Mouse (Mus musculus): ENCODE data around the gene Dnah2. TPM values are rescaled to one million over a fixed set of nuclear protein-coding genes. Genes with fewer than 3 reads are reported as not detected.
"Not testable (repeated sequence)": the region's sequence is repeated elsewhere in the genome, so short reads cannot be mapped to it uniquely, and the experiment has no call there.

Dnah2 gene
- total RNA-seq, 4 experiments from 2014 or later = 3.1 to 6.3 (median 5.0) TPM

DNA sequence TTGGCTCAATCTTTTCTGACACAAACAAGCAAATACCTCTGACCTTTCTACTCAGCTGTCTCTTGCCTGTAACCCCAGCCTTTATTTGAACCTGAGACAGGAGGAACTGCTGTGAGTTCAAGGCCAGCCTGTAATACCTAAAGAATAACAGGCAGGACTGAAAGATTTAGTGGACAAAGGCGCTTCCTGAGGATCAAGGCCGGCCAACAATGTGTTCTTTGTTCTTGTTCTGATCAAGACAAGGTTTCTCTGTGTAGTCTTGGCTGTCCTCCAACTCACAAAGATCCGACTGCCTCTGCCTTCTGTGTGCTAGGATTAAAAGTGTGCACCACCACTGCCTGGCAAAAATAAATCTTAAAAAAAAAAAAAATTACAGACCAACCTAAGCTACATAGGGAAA lies 15.5 kb upstream of the Dnah2 start:
- no peak for DNase-seq (ENCODE audit: low spot score in 2 of 2)

GRCm38 (mm10) chr11:69563373-69563772 lies 14.5 kb upstream of the Dnah2 start:
- DNase-seq (ENCODE audit: low spot score in 2 of 2) = no peak

- peak in 1 of 2 experiments; percentile 42 for DNase-seq (ENCODE audit: low spot score in 2 of 2)
Measured at GRCm38 (mm10) chr11:69560896-69561854, 12.3 kb upstream of the Dnah2 start.

DNA sequence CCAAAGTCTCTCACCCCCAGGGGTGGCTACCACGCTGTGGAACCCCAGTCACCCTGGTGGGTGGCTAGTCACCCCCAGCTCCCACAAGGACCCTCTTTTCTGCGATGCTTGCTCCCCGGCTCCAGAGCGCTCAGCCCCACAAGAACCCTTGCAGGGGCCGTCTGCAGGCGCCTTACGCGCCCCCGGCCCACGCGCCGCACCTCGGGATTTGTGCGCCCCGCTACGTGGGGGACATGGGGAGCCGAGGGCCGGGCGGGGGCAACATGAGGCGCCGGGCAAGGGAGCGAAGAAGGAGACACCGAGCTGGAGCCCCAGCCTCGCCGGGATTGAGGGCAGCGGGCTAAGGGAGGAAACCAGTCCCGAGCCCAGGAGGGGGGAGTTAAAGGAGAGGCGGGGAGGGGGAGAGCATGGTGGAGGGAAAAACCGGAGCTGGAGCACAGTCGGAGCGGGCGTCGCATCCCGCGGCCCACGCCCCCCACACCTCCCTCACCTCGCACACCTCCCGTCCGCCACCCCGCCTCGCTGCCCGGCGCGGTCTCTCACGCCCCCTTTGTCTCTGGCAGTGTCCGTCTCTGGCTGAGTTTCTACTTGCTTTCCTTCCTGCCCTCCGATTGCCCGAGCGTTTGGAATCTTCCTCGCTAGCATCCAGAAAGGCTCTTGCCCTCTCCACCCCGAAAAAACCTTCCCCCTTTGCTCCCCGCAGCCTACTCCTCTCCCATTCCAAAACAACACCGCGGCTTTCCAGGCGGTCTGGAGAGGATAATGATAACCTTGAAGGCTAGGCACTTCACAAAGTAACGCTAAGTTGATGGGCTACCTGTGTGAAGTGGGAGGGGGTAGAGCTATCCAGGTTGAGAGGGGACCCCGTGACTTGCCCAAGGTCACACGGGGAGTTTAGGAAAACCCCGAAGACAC lies 11.2 kb upstream of the Dnah2 start, which contains the start of gene Efnb3:
Gene Efnb3 (minus strand): TSS at position 355 of the 915 bp plus-strand sequence.
- DNase-seq (ENCODE audit: low spot score in 2 of 2) = peak in 1 of 2 experiments; percentile 57

GRCm38 (mm10) chr11:69559183-69559582 lies 10.3 kb upstream of the Dnah2 start:
- no peak for DNase-seq (ENCODE audit: low spot score in 2 of 2)

DNA sequence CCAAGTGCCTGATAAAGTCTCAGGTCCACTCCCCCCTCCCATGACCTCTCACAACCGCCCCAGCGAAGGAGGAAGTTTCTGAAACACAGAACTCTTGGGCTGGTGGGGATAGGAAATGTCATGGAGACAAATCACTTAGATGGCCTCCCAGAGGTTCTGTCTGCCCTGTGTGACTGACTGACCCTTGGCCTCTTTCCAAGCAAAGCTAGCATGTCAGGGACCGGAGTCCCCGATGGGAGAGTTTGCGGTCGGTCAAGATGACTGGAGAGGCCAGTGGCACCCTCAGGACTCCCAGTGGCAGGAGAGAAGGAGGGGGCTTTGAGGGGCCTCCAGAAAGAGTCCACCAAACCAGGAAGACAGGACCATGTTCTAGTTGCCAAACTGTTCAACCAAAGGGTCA lies 9.8 kb upstream of the Dnah2 start:
- no peak for DNase-seq (ENCODE audit: low spot score in 2 of 2)

DNA sequence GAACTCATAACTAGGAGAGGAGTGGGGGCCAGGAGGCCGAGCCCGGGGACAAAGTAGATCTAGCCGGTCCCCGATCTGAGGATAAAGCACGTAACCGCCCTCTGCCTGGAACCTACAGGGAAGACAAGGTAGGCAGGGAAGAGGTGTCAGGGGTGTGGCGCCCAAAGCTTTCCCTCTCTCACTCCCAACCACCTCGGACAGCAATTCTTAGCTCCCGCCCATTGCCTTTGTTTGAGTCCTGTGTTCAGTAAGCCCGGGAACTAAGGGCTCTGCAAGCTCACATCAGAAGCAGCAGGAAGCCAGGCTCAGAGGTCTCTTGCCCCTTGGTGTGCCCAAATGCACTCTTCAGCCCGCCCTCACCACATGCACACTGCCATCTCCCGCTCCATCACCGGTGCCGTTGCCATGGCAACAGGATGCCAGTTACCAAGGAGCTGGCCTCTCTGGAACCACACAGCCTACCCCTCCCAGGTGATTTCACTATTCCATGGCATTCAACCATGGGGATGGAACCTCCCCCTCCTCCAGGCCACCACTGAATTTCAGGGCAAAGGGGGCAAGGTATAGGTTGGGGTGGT lies 8.6 kb upstream of the Dnah2 start:
- peak in 1 of 2 experiments; percentile 59 for DNase-seq (ENCODE audit: low spot score in 2 of 2)

DNA sequence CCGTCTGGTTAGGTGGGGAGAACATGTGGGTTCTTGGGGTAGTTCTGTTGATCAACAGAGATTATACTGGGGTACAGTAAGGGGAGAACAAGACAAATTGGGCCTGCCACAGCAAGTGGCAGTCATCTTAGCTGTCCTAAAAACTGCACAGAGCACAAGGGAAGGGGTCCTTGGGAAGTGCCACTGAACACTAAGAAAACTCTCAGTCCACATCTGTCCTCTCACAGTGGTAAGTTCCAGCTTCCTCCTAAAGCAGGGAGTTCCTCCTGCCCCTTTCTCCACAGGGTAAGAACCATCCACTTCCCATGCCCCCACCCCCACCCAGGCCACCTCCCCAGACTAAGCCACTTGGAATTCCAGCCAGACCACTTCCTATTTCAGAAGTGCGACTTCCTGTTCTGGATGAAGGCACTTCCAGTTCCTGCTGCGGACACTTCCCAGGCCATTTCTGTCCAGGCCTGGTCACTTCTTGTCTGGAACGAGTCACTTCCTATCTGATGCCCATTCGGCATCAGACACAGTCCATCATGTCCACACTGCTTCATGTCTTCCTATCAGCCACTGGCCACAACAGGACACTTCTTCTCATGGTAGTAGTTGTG lies 5.7 kb upstream of the Dnah2 start:
- no peak for DNase-seq (ENCODE audit: low spot score in 2 of 2)

DNA sequence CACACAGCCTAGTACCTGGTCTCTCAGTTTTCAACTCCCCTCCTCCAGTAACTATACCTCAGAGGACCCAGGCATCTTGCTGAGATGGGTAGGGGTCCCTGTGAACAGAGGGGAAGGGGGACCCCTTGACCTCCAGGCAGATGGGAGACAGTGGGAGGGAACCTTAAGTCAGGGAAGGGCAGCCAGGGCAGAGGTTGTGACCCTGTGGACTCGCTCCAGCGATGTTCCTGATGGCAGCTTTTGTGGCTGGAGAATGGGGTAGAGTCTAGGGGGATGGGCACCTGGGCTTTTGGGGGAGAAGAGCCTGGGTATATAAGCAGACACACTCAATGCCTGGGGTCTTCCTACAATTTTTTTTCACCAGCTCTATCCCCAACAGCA lies 4.4 kb upstream of the Dnah2 start:
- DNase-seq (ENCODE audit: low spot score in 2 of 2) = no peak

DNA sequence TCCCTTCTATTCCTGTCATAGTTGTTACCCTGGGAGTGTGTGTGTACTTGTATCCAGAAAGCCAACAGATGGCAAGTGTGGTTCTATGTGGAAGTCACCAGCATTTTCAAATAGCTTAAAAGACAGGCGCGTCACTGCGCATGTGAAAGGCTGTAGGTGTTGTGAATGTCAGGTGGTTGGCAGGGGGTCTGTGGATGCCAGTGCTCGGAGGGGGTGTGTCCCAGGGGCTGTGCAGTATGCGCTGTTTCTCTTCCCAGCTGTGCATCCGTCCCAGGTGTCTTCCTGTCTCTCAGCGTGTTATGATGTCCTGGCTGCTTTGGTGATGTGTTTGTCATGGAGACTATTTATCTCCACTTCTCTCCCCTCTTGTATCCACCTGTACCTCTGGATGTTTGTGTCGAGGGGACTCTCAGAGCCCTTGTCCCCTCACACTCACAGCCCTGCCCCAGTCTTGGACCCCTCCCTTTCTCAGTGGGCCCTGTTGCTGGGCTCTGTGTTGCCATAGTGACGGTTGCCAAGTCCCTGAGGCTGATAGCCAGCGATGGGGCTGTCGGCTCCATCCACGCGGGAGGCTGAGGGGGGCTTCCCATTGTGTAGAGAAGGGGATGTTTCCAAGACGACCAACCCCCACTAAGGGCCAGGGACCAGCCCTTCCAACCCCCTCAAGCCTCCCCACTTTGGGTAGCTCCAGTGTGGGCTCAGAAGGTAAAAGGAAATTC lies 3.9 kb upstream of the Dnah2 start:
- peak in 1 of 2 experiments; percentile 72 for DNase-seq (ENCODE audit: low spot score in 2 of 2)

GRCm38 (mm10) chr11:69551310-69551709 lies 2.4 kb upstream of the Dnah2 start:
- no peak for DNase-seq (ENCODE audit: low spot score in 2 of 2)

DNA sequence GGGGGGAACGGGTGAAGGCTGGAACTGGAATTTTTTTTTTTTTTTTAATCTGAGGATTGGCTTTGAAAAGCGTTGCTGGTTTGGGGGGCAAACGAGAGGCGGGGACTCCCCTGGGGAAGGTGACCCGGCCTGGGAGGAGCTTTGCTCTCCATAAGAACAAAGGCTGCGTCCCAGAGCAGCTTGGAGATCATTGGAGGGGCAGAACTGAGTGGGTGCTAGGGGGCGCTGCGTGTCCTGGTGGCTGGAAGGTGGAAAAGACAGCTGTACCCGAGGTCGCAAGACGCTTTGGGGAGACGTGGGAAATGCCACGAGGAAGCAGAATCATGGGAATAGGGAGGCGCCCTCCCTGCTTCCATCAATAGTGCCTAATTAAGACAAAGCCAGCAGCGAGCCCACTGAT lies 1.8 kb downstream of the Dnah2 start:
- no peak for DNase-seq (ENCODE audit: low spot score in 2 of 2)

DNA sequence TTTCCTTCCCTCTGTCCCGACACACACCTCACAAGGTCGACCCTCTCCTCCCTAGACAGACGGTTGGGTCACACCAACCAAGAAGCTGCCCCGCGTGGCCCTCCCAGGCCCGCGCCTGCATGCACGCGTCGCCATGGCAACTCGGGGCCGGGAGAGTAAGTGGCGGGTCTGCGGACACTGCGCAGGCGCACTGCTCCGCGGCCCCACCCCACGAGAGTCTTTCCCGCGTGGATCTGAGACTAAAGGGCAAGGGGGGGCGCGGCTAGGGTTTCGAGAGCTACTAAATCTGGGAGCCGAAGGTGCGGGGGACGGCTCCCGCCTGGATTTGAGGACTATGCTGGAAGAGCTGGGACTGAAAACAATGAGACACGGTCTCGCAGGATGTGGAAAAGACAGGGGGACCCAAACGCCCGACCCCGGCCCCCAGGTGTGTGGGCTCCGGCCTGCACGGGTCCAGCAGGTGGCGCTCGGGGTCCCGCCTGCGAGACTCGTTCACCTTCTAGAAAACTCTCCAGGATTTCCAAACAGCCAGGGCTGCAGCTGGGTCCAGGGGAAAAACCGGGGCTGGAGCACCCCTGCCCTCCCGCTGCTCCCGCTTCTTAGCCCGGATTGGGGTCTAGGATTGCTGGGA lies 2.4 kb downstream of the Dnah2 start:
- DNase-seq (ENCODE audit: low spot score in 2 of 2) = peak; percentile 63 to 74

DNA sequence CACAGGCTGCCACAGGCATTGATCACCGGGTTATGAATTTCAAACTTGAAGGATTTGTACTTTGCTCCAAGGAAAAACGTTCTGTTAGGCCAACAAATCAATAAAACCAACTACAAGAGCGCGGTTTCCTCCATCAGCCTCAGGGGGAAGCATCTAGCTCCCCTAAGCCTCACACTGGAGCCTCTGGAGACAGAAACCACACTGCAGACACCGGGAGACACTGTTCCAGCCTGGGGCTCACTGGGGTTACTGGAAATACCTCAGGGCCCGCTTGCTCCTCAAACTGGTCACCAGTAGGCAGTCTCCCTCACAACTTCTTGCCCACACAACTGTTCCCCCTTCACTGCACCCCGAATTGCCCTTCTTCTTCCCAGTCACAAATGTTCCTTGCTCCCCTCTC lies 3.0 kb downstream of the Dnah2 start:
- no peak for DNase-seq (ENCODE audit: low spot score in 2 of 2)

DNA sequence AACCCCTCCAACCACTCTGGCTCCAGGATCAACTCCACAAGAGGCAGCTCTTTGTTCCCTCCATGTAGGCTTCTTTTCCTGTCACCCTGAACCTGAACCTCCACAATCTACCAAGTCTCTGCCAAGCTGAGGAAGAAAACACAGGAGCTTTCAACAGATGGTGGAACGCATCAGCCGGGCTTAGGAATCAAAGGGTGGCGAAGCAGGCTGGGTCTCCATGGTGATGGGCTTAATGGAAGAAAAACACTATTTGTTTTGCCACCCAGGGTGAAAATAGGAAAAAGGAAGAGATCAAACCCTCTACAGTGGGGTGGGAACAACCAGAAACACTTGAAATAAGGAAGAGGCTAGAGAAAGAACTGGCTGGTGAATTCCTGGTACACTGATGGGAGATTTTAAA lies 5.3 kb downstream of the Dnah2 start:
- no peak for DNase-seq (ENCODE audit: low spot score in 2 of 2)

- not testable (repeated sequence) for DNase-seq (ENCODE audit: low spot score in 2 of 2)
Measured at GRCm38 (mm10) chr11:69541741-69542140, 7.2 kb downstream of the Dnah2 start.

DNA sequence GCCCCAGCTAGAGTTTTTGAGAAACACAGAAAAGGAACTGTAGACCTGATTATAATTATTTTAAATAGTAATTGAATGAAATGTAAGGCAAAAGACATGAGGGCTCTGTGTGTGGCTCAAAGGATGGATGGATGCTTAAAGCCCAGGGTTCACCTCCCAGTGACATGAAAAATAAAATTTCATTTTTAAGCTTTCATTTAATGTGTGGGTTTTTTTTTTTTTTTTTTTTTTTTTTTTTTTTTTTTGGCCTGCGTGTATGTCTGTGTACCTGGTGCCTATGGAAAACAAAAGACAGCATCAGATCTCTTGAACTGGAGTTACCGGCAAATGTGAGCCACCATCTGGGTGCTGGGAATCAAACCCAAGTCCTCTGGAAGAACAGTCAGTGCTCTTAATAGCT lies 8.2 kb downstream of the Dnah2 start:
- DNase-seq (ENCODE audit: low spot score in 2 of 2) = no peak

DNA sequence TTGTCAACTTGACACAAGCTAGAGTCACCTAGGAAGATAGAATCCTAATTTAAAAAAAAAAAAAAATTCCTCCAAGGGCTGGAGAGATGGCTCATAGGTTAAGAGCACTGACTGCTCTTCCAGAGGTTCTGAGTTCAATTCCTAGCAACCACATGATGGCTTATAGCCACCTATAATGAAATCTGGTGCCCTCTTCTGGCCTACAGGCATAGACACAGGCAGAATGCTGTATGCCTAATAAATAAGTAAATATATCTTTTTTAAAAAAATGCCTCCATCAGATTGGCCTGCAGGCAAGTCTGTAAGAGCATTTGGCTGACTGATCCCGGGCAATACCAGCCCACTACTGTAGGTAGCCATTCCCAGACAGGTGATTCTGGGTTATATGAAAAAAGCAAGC lies 13.9 kb downstream of the Dnah2 start:
- DNase-seq (ENCODE audit: low spot score in 2 of 2) = no peak

- DNase-seq (ENCODE audit: low spot score in 2 of 2) = no peak
Measured at GRCm38 (mm10) chr11:69532480-69533150, 16.3 kb downstream of the Dnah2 start.

All from layer of hippocampus, adult 8-10 months (tissue).